Mouse (Mus musculus) gastrocnemius, postnatal 25 days (tissue): ENCODE data around the gene Tmem82. TPM values are rescaled to one million over a fixed set of nuclear protein-coding genes. Genes with fewer than 3 reads are reported as not detected.
A peak's percentile ranks its signal among the peaks of the same experiment; 100 is the strongest.

Experiments
- DNase-seq: peaks from one replicate; pipeline ENCODE4 v3.0.0; 2022
- total RNA-seq, 2 experiments: library from RNA; stranded (reverse); gene quantifications; 1 replicate in 1 of 2; 2 replicates in 1 of 2; pipeline ENCODE4 v1.2.3; 2021

Gene Tmem82
- total RNA-seq, 2 experiments from 2014 or later: 1.2 to 2.3 TPM

GRCm38 (mm10) chr4:141641353-141641771 lies 22.9 kb upstream of the Tmem82 start:
- peak; percentile 66 for DNase-seq

- no peak for DNase-seq
These were observed 21.0 kb upstream of the Tmem82 start for GRCm38 (mm10) chr4:141639474-141639873.

- DNase-seq: no peak
These were observed 18.3 kb upstream of the Tmem82 start for GRCm38 (mm10) chr4:141636693-141637092.

- no peak for DNase-seq
These were observed 17.6 kb upstream of the Tmem82 start for GRCm38 (mm10) chr4:141635991-141636390.

- no peak for DNase-seq
These were observed 13.9 kb upstream of the Tmem82 start for GRCm38 (mm10) chr4:141632111-141632873.

GRCm38 (mm10) chr4:141631250-141631649 lies 12.8 kb upstream of the Tmem82 start:
- DNase-seq: no peak

GRCm38 (mm10) chr4:141630021-141630420 lies 11.6 kb upstream of the Tmem82 start:
- no peak for DNase-seq

- no peak for DNase-seq
These were observed 10.2 kb upstream of the Tmem82 start for GRCm38 (mm10) chr4:141628661-141629060.

- no peak for DNase-seq
These were observed 9.1 kb upstream of the Tmem82 start for GRCm38 (mm10) chr4:141627502-141627901.

- no peak for DNase-seq
These were observed 7.5 kb upstream of the Tmem82 start for GRCm38 (mm10) chr4:141625774-141626550.

- no peak for DNase-seq
These were observed 6.7 kb upstream of the Tmem82 start for GRCm38 (mm10) chr4:141624983-141625773.

- DNase-seq: no peak
These were observed 5.7 kb upstream of the Tmem82 start for GRCm38 (mm10) chr4:141624134-141624533.

- DNase-seq: peak; percentile 88
These were observed 5.2 kb upstream of the Tmem82 start, which contains the start of gene Slc25a34 for GRCm38 (mm10) chr4:141623666-141624065. Gene Slc25a34 (minus strand): TSS chr4:141623821.

GRCm38 (mm10) chr4:141623037-141623436 lies 4.6 kb upstream of the Tmem82 start:
- DNase-seq: no peak

GRCm38 (mm10) chr4:141622580-141622979 lies 4.1 kb upstream of the Tmem82 start:
- no peak for DNase-seq

GRCm38 (mm10) chr4:141622091-141622490 lies 3.7 kb upstream of the Tmem82 start:
- no peak for DNase-seq

GRCm38 (mm10) chr4:141621297-141621696 lies 2.9 kb upstream of the Tmem82 start:
- no peak for DNase-seq

- DNase-seq: no peak
These were observed 958 bp upstream of the Tmem82 start for GRCm38 (mm10) chr4:141619299-141619883.

GRCm38 (mm10) chr4:141617863-141618564 lies 419 bp downstream of the Tmem82 start:
- DNase-seq: no peak

- peak; percentile 68 for DNase-seq
These were observed 1.1 kb downstream of the Tmem82 start for GRCm38 (mm10) chr4:141617299-141617698.

GRCm38 (mm10) chr4:141616811-141617210 lies 1.6 kb downstream of the Tmem82 start:
- no peak for DNase-seq
